Mouse (Mus musculus) adipocyte (in vitro differentiated cells): ENCODE measurements around the gene Sh3kbp1.

Experiments used
- DNase-seq: peaks from one replicate; pipeline ENCODE4 v3.0.0-alpha.2; 2016; ENCODE audit warnings: low spot score

Sh3kbp1 gene

GRCm38 (mm10) chrX:159744620-159745019 is 117.5 kb downstream of the Sh3kbp1 start:
- no peak for DNase-seq

GRCm38 (mm10) chrX:159751834-159752233 is 124.8 kb downstream of the Sh3kbp1 start:
- DNase-seq, result peak; percentile 32

- no peak for DNase-seq
These were observed 129.2 kb downstream of the Sh3kbp1 start for GRCm38 (mm10) chrX:159756261-159756660.

GRCm38 (mm10) chrX:159756901-159757821 is 130.1 kb downstream of the Sh3kbp1 start:
- no peak for DNase-seq

- DNase-seq, result no peak
These were observed 130.9 kb downstream of the Sh3kbp1 start for GRCm38 (mm10) chrX:159757854-159758540.

- no peak for DNase-seq
These were observed 136.7 kb downstream of the Sh3kbp1 start for GRCm38 (mm10) chrX:159763801-159764200.

GRCm38 (mm10) chrX:159765850-159766249 is 138.8 kb downstream of the Sh3kbp1 start:
- DNase-seq, result no peak

- no peak for DNase-seq
These were observed 141.9 kb downstream of the Sh3kbp1 start for GRCm38 (mm10) chrX:159769005-159769404.

GRCm38 (mm10) chrX:159769773-159770172 is 142.7 kb downstream of the Sh3kbp1 start:
- no peak for DNase-seq

GRCm38 (mm10) chrX:159772137-159772536 is 145.1 kb downstream of the Sh3kbp1 start:
- DNase-seq, result no peak

- no peak for DNase-seq
These were observed 148.0 kb downstream of the Sh3kbp1 start for GRCm38 (mm10) chrX:159775042-159775441.

GRCm38 (mm10) chrX:159778787-159779186 is 151.7 kb downstream of the Sh3kbp1 start:
- DNase-seq, result no peak

GRCm38 (mm10) chrX:159790516-159790915 is 163.4 kb downstream of the Sh3kbp1 start:
- peak; percentile 21 for DNase-seq

- DNase-seq, result no peak
These were observed 168.5 kb downstream of the Sh3kbp1 start for GRCm38 (mm10) chrX:159795603-159796002.

GRCm38 (mm10) chrX:159804371-159804770 is 177.3 kb downstream of the Sh3kbp1 start:
- DNase-seq, result no peak

- DNase-seq, result no peak
These were observed 182.4 kb downstream of the Sh3kbp1 start for GRCm38 (mm10) chrX:159809510-159809909.

- no peak for DNase-seq
These were observed 183.4 kb downstream of the Sh3kbp1 start for GRCm38 (mm10) chrX:159810469-159810868.

- no peak for DNase-seq
These were observed 190.4 kb downstream of the Sh3kbp1 start for GRCm38 (mm10) chrX:159817508-159817907.

GRCm38 (mm10) chrX:159828135-159828534 is 201.1 kb downstream of the Sh3kbp1 start:
- peak; percentile 13 for DNase-seq

- no peak for DNase-seq
These were observed 202.2 kb downstream of the Sh3kbp1 start for GRCm38 (mm10) chrX:159829192-159829852.

- DNase-seq, result peak; percentile 55
These were observed 204.1 kb downstream of the Sh3kbp1 start for GRCm38 (mm10) chrX:159831176-159831575.

GRCm38 (mm10) chrX:159835239-159835638 is 208.2 kb downstream of the Sh3kbp1 start:
- no peak for DNase-seq
